Mouse (Mus musculus) liver, embryonic 14 days (tissue): ENCODE measurements around the gene Hoxa13. TPM values are rescaled to one million over a fixed set of nuclear protein-coding genes. Genes with fewer than 3 reads are reported as not detected.

ENCODE experiments used
- polyA plus RNA-seq: library from polyadenylated mRNA; depleted of rRNA; stranded (reverse); fragments of >200 nt; gene quantifications from 2 replicates; pipeline ENCODE4 v1.2.3, GENCODE M21; 2012; rRNA removed

The Hoxa13 gene
- not detected in 2 replicates for polyA plus RNA-seq

GRCm38 (mm10) chr6:52260654-52261575, at the start of gene Hoxa13:
TSS of gene Hoxa13 (minus strand) at chr6:52260880.

GRCm38 (mm10) chr6:52245757-52246142, 14.9 kb downstream of the Hoxa13 start, which contains the start of gene Hoxa11:
TSS of gene Hoxa11 (minus strand) at chr6:52245810.

GRCm38 (mm10) chr6:52240389-52241000, 20.2 kb downstream of the Hoxa13 start, which contains the start of gene Hoxa10:
TSS of gene Hoxa10 (minus strand) at chr6:52240854.

GRCm38 (mm10) chr6:52230516-52231165, 30.0 kb downstream of the Hoxa13 start, which contains the start of gene Hoxa9:
TSS of gene Hoxa9 (minus strand) at chr6:52231089.

GRCm38 (mm10) chr6:52221337-52221992, 39.2 kb downstream of the Hoxa13 start, which contains the start of gene Hoxa7:
TSS of gene Hoxa7 (minus strand) at chr6:52221854.

GRCm38 (mm10) chr6:52213119-52213986, 47.3 kb downstream of the Hoxa13 start, which contains the start of the genes Hoxa3 and Gm28308:
TSS of gene Hoxa3 (minus strand) at chr6:52213336.
TSS of gene Gm28308 (minus strand) at chr6:52213339.

GRCm38 (mm10) chr6:52208072-52208867, 52.4 kb downstream of the Hoxa13 start, which contains the start of gene Hoxa6:
TSS of gene Hoxa6 (minus strand) at chr6:52208722.

Other genes starting within 250 kb of the Hoxa13 start
- 11.2 and 12.2 TPM in 2 replicates for gene Skap2, start 248.3 kb downstream of the Hoxa13 start, polyA plus RNA-seq
- gene Hoxa1, start 102.6 kb downstream of the Hoxa13 start, polyA plus RNA-seq = 0.25 and 0.27 TPM in 2 replicates
- 0.31 and 0.37 TPM in 2 replicates for gene Hoxa2, start 96.0 kb downstream of the Hoxa13 start, polyA plus RNA-seq
- 0.06 TPM in 2 replicates for gene 5730596B20Rik, start 83.4 kb downstream of the Hoxa13 start, polyA plus RNA-seq
- gene Hoxa4, start 69.1 kb downstream of the Hoxa13 start, polyA plus RNA-seq = 0.27 and 0.32 TPM in 2 replicates
- 0.50 and 0.79 TPM in 2 replicates for gene Hoxa5, start 56.3 kb downstream of the Hoxa13 start, polyA plus RNA-seq
- gene Hoxa6, start 52.2 kb downstream of the Hoxa13 start, polyA plus RNA-seq = 0.03 and 0.07 TPM in 2 replicates
- gene Hoxa3, start 47.5 kb downstream of the Hoxa13 start, polyA plus RNA-seq = 0.44 and 0.45 TPM in 2 replicates
- gene Gm28308, start 47.5 kb downstream of the Hoxa13 start, polyA plus RNA-seq = not detected in 2 replicates
- 0.25 and 0.34 TPM in 2 replicates for gene Hoxa7, start 39.0 kb downstream of the Hoxa13 start, polyA plus RNA-seq
- 0.50 and 0.54 TPM in 2 replicates for gene Hoxa9, start 29.8 kb downstream of the Hoxa13 start, polyA plus RNA-seq
- 0.01 and 0.10 TPM in 2 replicates for gene Hoxa10, start 20.0 kb downstream of the Hoxa13 start, polyA plus RNA-seq
- 0.01 TPM in 1 of 2 replicates, not detected in the other for gene Hoxa11, start 15.1 kb downstream of the Hoxa13 start, polyA plus RNA-seq
- gene Evx1, start 52.6 kb upstream of the Hoxa13 start, polyA plus RNA-seq = not detected in 2 replicates